ENCODE assay signal across 27 mouse cellular contexts in the genomic region with DNA sequence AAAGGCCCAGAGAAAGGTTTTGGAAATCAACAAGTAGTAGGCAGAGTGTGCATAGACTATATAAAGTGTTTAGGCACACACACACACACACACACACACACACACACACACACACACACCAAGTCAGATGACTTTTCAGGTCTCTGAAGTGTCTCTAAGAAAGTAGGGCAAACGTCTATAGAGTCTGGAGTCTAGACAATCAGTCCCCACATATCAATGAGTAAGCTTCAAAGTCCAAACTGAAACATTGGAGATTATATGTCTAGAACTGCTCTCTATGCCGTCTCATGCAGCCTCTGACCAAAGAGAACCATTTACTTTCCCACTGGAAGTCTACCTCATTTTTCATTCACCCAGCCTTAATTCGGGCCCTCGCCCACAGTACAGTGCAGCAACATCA. TPM values are rescaled to one million over a fixed set of nuclear protein-coding genes. Genes with fewer than 3 reads are reported as not detected.
"Had no signal": no experiment of that assay in that cellular context is flagged by ENCODE, and none has a peak within 500 bp of the region (broad histone marks: within the 10 kb centered on the region; RNA-seq: fewer than 3 reads in every experiment).

No protein-coding gene starts in this region.

- DNase-seq: lung, adult 18-20 months; lung, embryonic 14.5 days; lung, postnatal 14 days; lung, postnatal 36 days; retina, postnatal 1 day; right cerebral cortex, adult 18-20 months; right cerebral cortex, postnatal 25 days; right cerebral cortex, postnatal 4 days; spleen, adult 18-20 months; thymus, adult 2 months; thymus, postnatal 25 days; thymus, postnatal 4 days had no signal

- H3K9ac ChIP-seq: lung, embryonic 14.5 days; midbrain, embryonic 13.5 days; midbrain, embryonic 15.5 days; neural tube, embryonic 12.5 days had no signal

- H3K4me1 ChIP-seq: midbrain, embryonic 13.5 days; midbrain, embryonic 15.5 days; neural tube, embryonic 12.5 days had no signal

- H3K4me3 ChIP-seq: megakaryocyte, embryonic 14.5 days; midbrain, embryonic 13.5 days; midbrain, embryonic 15.5 days; neural tube, embryonic 12.5 days had no signal

- H3K36me3 ChIP-seq: midbrain, embryonic 13.5 days; midbrain, embryonic 15.5 days; neural tube, embryonic 12.5 days had no signal

- H3K27ac ChIP-seq: macrophage; midbrain, embryonic 13.5 days; midbrain, embryonic 15.5 days; neural tube, embryonic 12.5 days had no signal

- H3K27me3 ChIP-seq: midbrain, embryonic 13.5 days; midbrain, embryonic 15.5 days; neural tube, embryonic 12.5 days had no signal

- H3K9me3 ChIP-seq: megakaryocyte, embryonic 14.5 days; midbrain, embryonic 13.5 days; midbrain, embryonic 15.5 days; neural tube, embryonic 12.5 days had no signal

- H3K4me2 ChIP-seq: lung, embryonic 14.5 days; midbrain, embryonic 11.5 days; midbrain, embryonic 13.5 days; midbrain, embryonic 15.5 days; neural tube, embryonic 12.5 days had no signal

- ATAC-seq: midbrain, embryonic 13.5 days; midbrain, embryonic 15.5 days had no signal

RNA-seq across cellular contexts. Expression of gene Tas2r144, which starts 9.9 kb away (rescaled TPM):
- polyA plus RNA-seq: liver, embryonic 16.5 days; lung, embryonic 14.5 days; lung, embryonic 16.5 days; macrophage; midbrain, embryonic 11.5 days; midbrain, embryonic 13.5 days; midbrain, embryonic 15.5 days; midbrain, postnatal 0 days; neural tube, embryonic 12.5 days; neural tube, embryonic 14.5 days; small intestine, adult 2 months; stomach, embryonic 14.5 days; stomach, embryonic 16.5 days; testis, adult 2 months; thymus, adult 2 months; urinary bladder, adult 2 months had no signal

RNA-seq across cellular contexts. Expression of gene Tmem139, which starts 36.7 kb away (rescaled TPM):
- polyA plus RNA-seq: macrophage; midbrain, embryonic 13.5 days; midbrain, embryonic 15.5 days; testis, adult 2 months had no signal
